Mouse (Mus musculus): ENCODE measurements around the gene Rhob. TPM values are rescaled to one million over a fixed set of nuclear protein-coding genes. Genes with fewer than 3 reads are reported as not detected.

Rhob gene
- polyA plus RNA-seq, 1 experiment, result 415 TPM

DNA sequence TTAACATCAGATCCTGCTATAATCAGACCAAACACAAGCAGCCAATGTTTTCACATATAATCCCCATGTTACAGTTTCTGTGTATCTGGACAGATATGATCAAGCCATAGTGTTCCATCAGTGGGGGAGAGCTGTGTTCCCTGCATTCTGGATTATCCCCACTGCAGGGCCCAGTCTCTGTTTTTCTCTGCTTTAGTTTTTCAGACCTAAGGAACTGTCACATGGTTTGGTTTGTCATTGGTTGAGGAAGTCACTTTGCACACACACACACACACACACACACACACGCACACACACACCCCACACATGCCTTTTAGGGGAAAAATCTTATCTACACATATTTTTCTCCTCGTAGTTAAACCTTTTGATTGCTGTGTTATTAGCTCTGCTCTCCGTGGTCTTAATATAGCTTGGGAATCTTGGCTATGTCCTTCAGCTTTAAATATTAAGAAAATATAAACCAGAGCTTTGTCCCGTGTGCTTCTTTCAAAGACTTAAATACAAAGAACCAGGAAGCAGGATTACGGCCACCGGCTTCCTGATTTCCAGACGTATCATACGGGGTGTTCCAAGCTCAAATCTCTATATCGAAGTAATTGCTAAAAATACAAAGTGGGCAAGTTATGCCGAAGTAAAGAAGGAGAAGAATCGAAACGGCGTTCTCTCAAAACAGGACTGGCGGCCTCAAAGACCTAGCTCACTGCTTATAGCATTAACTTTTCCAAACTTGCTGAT lies 1.9 kb upstream of the Rhob start:
- Histone ChIP-seq H3K36me3 (ENCODE audit: control insufficient read depth, insufficient read depth) (no peaks in the 10 kb centered on the region), H3K27me3 (ENCODE audit: control insufficient read depth, insufficient read depth, insufficient read length) (no peaks in the 10 kb centered on the region), H3K4me3 (no peak overlapping the region), H3K4me2 (ENCODE audit: low read depth) (no peak overlapping the region), H3K79me2 (ENCODE audit: control insufficient read depth, insufficient read depth) (peaks cover 35% of the 10 kb centered on the region), H3ac (ENCODE audit: control insufficient read depth, insufficient read length) (no peak overlapping the region)
- TF ChIP-seq E2F4 (IDR thresholded peaks at IDR 0.05; ENCODE audit: insufficient read depth) (no peak), TCF12 (IDR thresholded peaks at IDR 0.05; ENCODE audit: insufficient read depth, poor library complexity, severe bottlenecking) (no peak), SRF (IDR thresholded peaks at IDR 0.05; ENCODE audit: control insufficient read depth, insufficient read length, low read depth) (no peak), POLR2A (IDR thresholded peaks at IDR 0.05; ENCODE audit: insufficient read length, low read depth) (no peak), REST (IDR thresholded peaks at IDR 0.05; ENCODE audit: insufficient read depth, insufficient read length) (no peak), TCF3 (IDR thresholded peaks at IDR 0.05; ENCODE audit: insufficient read length, low read depth) (no peak), USF1 (IDR thresholded peaks at IDR 0.05; ENCODE audit: low read depth) (no peak), MYOG (IDR thresholded peaks at IDR 0.05; ENCODE audit: control insufficient read depth in 1 of 3, insufficient read depth in 1 of 3, insufficient read length in 2 of 3, low read depth in 2 of 3) (no peak)

GRCm38 (mm10) chr12:8500597-8501570 lies 1.1 kb upstream of the Rhob start:
- TF ChIP-seq TCF3 (IDR thresholded peaks at IDR 0.05; ENCODE audit: insufficient read length, low read depth) (no peak), POLR2A (IDR thresholded peaks at IDR 0.05; ENCODE audit: insufficient read length, low read depth) (no peak), MAX (IDR thresholded peaks at IDR 0.05; ENCODE audit: low read depth) (no peak), E2F4 (IDR thresholded peaks at IDR 0.05; ENCODE audit: insufficient read depth) (no peak), SRF (IDR thresholded peaks at IDR 0.05; ENCODE audit: control insufficient read depth, insufficient read length, low read depth) (no peak), CEBPB (IDR thresholded peaks at IDR 0.05; ENCODE audit: insufficient read depth, poor library complexity, severe bottlenecking) (no peak), TCF12 (IDR thresholded peaks at IDR 0.05; ENCODE audit: insufficient read depth, poor library complexity, severe bottlenecking) (no peak), REST (IDR thresholded peaks at IDR 0.05; ENCODE audit: insufficient read depth, insufficient read length) (no peak)
- H3K79me2 ChIP-seq (ENCODE audit: control insufficient read depth, insufficient read depth), result peaks cover 35% of the 10 kb centered on the region
- H3ac ChIP-seq (ENCODE audit: control insufficient read depth, insufficient read length), result peak overlapping the region; percentile 91
- no peaks in the 10 kb centered on the region for H3K27me3 ChIP-seq (ENCODE audit: control insufficient read depth, insufficient read depth, insufficient read length)
- peak overlapping the region; percentile 81 for H3K4me2 ChIP-seq (ENCODE audit: low read depth)
- H3K36me3 ChIP-seq (ENCODE audit: control insufficient read depth, insufficient read depth), result no peaks in the 10 kb centered on the region
- peak overlapping the region; percentile 100 for H3K4me3 ChIP-seq

DNA sequence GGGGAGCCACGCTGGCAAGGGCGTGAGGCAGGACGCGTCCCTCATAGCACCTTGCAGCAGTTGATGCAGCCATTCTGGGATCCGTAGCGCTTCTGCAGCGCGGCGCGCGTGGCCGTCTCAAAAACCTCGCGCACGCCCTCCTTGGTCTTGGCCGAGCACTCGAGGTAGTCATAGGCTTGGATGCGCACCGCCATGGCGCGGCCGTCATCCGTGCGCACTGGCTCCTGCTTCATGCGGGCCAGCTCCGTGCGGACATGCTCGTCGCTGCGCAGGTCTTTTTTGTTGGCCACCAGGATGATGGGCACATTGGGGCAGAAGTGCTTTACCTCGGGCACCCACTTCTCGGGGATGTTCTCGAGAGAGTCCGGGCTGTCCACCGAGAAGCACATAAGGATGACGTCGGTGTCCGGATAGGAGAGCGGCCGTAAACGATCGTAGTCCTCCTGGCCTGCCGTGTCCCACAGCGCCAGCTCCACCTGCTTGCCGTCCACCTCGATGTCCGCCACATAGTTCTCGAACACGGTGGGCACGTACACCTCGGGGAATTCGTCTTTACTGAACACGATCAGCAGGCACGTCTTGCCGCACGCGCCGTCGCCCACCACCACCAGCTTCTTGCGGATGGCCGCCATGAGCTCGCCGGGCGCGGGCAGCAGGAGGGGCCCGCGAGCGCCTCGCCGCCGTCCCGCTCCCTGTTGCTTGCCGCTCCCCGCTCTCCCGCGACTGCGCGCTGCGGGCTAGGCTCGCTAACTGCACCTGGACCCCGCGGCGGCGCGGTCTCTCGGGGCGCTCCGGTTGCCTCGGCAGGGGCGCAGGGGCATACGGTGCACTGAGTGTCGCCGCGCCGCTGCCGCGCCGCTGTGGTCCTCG lies 573 bp downstream of the Rhob start:
- TF ChIP-seq POLR2A (IDR thresholded peaks at IDR 0.05; ENCODE audit: insufficient read length, low read depth) (peak; percentile 81), MYOG (IDR thresholded peaks at IDR 0.05; ENCODE audit: control insufficient read depth in 1 of 3, insufficient read depth in 1 of 3, insufficient read length in 2 of 3, low read depth in 2 of 3) (no peak), TCF3 (IDR thresholded peaks at IDR 0.05; ENCODE audit: insufficient read length, low read depth) (peak; percentile 21), USF1 (IDR thresholded peaks at IDR 0.05; ENCODE audit: low read depth) (no peak), CEBPB (IDR thresholded peaks at IDR 0.05; ENCODE audit: insufficient read depth, poor library complexity, severe bottlenecking) (no peak), MYOD1 (IDR thresholded peaks at IDR 0.05; ENCODE audit: control insufficient read depth in 1 of 3, insufficient read length in 2 of 3, low read depth in 2 of 3) (peak in 1 of 3 experiments; percentile 8), REST (IDR thresholded peaks at IDR 0.05; ENCODE audit: insufficient read depth, insufficient read length) (no peak), E2F4 (IDR thresholded peaks at IDR 0.05; ENCODE audit: insufficient read depth) (no peak), SRF (IDR thresholded peaks at IDR 0.05; ENCODE audit: control insufficient read depth, insufficient read length, low read depth) (no peak), POLR2AphosphoS2 (IDR thresholded peaks at IDR 0.05; ENCODE audit: insufficient read length, low read depth) (peak; percentile 91), MAX (IDR thresholded peaks at IDR 0.05; ENCODE audit: low read depth) (no peak), TCF12 (IDR thresholded peaks at IDR 0.05; ENCODE audit: insufficient read depth, poor library complexity, severe bottlenecking) (no peak)
- H3K36me3 ChIP-seq (ENCODE audit: control insufficient read depth, insufficient read depth), result no peaks in the 10 kb centered on the region
- peak overlapping the region; percentile 91 for H3ac ChIP-seq (ENCODE audit: control insufficient read depth, insufficient read length)

DNA sequence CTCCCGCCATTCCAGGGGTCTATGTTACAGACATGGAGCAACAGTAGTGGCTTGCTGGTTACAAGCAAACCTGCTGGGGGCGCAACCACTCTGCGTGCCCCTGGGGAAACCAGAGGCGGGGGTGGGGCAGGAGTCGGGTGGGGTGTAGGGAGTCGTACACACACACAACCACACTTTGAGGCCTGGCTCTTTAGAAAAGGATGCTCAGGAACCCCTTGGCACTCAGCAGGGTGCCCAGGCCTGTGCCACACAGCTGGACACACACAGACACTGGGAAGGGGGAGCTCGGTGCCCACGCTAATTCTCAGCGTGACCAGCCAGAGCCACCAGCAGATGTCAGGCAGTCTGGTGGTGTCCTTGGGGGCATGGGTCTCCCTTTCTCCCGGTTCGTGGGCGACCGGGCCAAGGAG lies 1.2 kb downstream of the Rhob start:
- Histone ChIP-seq H3K4me3 (peak overlapping the region; percentile 100), H3K27me3 (ENCODE audit: control insufficient read depth, insufficient read depth, insufficient read length) (no peaks in the 10 kb centered on the region), H3ac (ENCODE audit: control insufficient read depth, insufficient read length) (peak overlapping the region; percentile 91), H3K4me2 (ENCODE audit: low read depth) (peak overlapping the region; percentile 30), H3K36me3 (ENCODE audit: control insufficient read depth, insufficient read depth) (no peaks in the 10 kb centered on the region), H3K79me2 (ENCODE audit: control insufficient read depth, insufficient read depth) (peaks cover 35% of the 10 kb centered on the region)
- TF ChIP-seq MYOD1 (IDR thresholded peaks at IDR 0.05; ENCODE audit: control insufficient read depth in 1 of 3, insufficient read length in 2 of 3, low read depth in 2 of 3) (peak in 2 of 3 experiments; percentile 6 to 29), MYOG (IDR thresholded peaks at IDR 0.05; ENCODE audit: control insufficient read depth in 1 of 3, insufficient read depth in 1 of 3, insufficient read length in 2 of 3, low read depth in 2 of 3) (peak in 1 of 3 experiments; percentile 18), POLR2AphosphoS2 (IDR thresholded peaks at IDR 0.05; ENCODE audit: insufficient read length, low read depth) (no peak)

More for the DNA sequence above, 573 bp downstream of the Rhob start:
- peak overlapping the region; percentile 100 for H3K4me3 ChIP-seq
- no peaks in the 10 kb centered on the region for H3K27me3 ChIP-seq (ENCODE audit: control insufficient read depth, insufficient read depth, insufficient read length)
- peaks cover 35% of the 10 kb centered on the region for H3K79me2 ChIP-seq (ENCODE audit: control insufficient read depth, insufficient read depth)
- H3K4me2 ChIP-seq (ENCODE audit: low read depth), result peak overlapping the region; percentile 30
